Mouse (Mus musculus): ENCODE measurements around the gene Gm45261. TPM values are rescaled to one million over a fixed set of nuclear protein-coding genes. Genes with fewer than 3 reads are reported as not detected.

Gm45261 gene
- total RNA-seq, 2 experiments from 2014 or later, result not detected

- intact Hi-C loops (cut with DNase I), result no loop called here
- no peak for DNase-seq
These were observed 50.8 kb downstream of the Gm45261 start for GRCm38 (mm10) chr1:80410229-80410973.

DNA sequence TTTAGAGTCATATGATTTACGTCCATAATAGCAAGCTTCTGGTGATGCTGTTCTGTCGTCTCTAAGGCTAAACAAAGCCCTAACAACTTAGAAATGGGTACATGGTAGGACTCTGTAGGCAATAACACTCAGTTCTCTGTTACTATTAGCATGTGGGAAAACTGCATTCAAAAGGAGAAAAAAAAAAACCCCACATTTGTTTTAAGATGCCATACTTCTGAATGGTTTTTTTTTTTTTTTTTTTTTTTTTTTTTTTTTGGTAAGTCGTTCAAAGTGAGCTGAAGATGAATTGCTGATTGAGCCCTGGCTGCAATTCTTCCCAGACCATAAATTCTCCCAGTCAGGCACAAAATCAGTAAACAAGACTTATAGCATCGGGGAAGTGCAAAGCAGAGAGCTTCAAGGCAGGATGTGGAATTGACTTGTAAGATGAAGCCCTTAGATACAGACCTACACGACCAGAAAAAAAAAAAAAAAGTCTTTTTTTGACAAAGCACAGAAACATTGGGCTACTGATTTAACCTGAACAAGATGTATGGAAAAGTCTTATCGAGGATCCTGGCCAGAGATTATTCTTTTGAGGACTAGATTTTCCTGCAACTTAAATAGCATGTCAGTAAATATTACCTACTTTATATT is 51.7 kb downstream of the Gm45261 start:
- no peak for DNase-seq
- intact Hi-C loops (cut with DNase I), result loop anchor here (10.0 kb wide), 2 partner anchors 135 to 625 kb away; no protein-coding TSS in a partner anchor

DNA sequence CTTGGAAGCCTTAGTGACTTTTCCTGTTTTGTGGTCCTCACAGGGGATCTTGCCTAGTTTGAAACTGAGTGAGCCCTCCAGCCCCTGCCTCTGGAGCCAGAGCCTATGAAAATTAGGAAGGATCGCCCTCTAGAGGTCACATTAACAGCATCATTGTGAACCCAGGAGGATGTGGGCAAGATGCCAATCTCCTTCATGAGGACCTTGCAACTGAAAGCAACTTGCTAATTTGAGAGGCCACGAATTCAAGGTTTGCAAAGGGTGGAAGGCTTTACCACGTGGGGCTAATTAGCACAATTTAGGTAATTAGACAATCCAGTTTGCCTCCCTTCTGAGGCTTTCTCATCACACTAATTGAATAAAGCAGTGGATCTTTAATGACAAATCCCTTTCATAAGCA is 52.7 kb downstream of the Gm45261 start:
- peak; percentile 62 to 79 for DNase-seq
- intact Hi-C loops (cut with DNase I), result loop anchor here (1.0 to 10.0 kb wide), 3 partner anchors 134 to 624 kb away; no protein-coding TSS in a partner anchor

DNA sequence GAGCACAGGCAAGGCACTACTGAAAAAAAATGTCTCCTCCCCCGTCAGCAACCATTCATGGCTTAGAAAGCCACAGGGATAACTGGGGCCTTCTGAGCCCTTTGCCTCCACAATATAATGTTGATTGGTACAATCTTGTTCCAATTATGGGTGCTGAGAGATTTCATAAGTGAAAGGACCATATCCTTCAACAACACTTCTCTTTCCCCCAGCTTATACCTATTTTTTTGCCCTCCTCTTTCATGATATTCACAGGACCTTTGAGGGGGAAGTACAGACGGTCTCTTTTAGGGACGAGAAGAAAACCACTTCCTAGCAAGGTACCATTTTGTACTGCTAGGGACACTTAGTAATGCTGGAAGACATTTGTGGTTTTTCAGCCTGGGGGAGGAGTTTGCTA is 57.1 kb downstream of the Gm45261 start:
- intact Hi-C loops (cut with DNase I), result loop anchor here (10.0 kb wide), 2 partner anchors 129 to 619 kb away; no protein-coding TSS in a partner anchor

DNA sequence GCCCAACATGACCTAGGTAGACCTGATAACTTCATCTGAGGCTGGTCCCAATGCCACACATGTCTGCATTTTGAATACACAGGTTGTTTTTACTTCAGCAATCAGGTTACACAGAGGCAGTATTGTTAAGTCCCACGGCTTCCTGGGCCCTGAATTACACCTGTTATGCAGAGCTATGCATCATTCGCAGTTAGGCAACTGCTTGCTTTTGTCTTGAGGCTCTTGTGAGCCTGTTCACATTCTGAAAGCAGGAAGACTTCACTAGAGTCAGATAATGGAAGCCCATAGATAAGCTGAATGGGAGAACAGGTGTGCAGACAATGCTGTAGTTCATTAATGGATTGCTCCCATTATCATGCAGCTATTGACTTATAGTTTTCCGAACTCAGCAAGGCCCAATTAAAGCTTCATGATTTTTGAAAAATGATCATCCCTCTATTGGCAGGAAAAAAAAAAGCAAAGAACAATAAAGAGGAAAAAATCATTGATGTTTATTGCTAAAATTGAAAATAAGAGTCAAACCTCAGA is 57.8 kb downstream of the Gm45261 start:
- no peak for DNase-seq
- intact Hi-C loops (cut with DNase I), result loop anchor here (10.0 kb wide), 2 partner anchors 129 to 619 kb away; no protein-coding TSS in a partner anchor

More for the DNA sequence above, 57.1 kb downstream of the Gm45261 start:
- DNase-seq, result no peak

GRCm38 (mm10) chr1:80401961-80402360 is 59.3 kb downstream of the Gm45261 start:
- no peak for DNase-seq
- intact Hi-C loops (cut with DNase I), result loop anchor here (10.0 kb wide), 2 partner anchors 127 to 617 kb away; no protein-coding TSS in a partner anchor

Other genes starting within 250 kb of the Gm45261 start
- gene Fam124b, start 243.0 kb downstream of the Gm45261 start, total RNA-seq (2021), result 1 to 10 TPM; 7.4 TPM
- 100 to 1,000 TPM; 116 to 123 TPM for gene Cul3, start 121.0 kb downstream of the Gm45261 start, total RNA-seq (2021)

Measured in heart, postnatal 14 days (tissue).